Mouse (Mus musculus): Measurements from ENCODE around the gene Sdccag8.
"Not testable (repeated sequence)": the region's sequence is repeated elsewhere in the genome, so short reads cannot be mapped to it uniquely, and the experiment has no call there.

The Sdccag8 gene

DNA sequence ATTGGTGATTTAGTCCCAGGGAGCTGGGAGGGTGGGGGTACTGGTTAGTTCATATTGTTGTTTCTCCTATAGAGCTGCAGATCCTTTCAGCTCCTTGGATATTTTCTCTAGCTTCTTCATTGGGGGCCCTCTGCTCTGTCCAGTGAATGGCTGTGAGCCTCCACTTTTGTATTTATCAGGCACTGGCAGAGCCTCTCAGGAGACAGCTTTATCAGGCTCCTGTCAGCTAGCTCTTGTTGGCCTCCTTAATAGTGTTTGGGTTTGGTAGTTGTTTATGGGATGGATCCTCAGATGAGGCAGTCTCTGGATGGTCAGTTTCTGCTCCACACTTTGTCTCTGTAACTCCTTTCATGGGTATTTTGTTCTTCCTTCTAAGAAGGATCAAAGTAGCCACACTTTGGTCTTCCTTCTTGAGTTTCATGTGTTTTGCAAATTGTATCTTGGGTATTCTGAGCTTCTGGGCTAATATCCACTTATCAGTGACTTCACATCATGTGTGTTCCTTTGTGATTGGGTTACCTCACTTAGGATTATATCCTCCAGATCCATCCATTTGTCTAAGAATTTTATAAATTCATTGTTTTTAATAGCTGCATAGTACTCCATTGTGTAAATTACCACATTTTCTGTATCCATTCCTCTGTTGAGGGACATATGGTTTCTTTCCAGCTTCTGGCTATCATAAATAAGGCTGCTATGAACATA is 127.0 kb downstream of the Sdccag8 start:
- not testable (repeated sequence) for DNase-seq (ENCODE audit: low read depth, low spot score)

DNA sequence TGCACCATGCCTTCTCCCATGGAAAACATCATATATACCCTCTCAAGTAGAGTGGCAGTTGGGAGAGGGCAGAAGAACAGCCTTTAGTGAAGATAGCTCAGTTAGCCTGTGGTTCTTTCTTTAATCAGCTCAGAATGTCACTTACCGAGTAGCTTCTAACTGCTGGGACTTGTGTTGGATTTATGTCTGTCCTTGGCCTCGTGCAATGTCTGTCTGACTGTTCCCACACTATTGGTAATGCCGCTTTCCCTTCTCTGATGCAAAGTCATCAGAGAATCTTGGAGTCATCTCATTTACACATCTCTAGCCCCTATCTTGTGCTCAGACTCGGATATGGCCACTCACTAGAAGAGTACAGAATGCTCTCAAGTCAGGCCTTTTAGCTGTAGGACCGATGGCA is 128.7 kb downstream of the Sdccag8 start:
- DNase-seq (ENCODE audit: low read depth, low spot score), result peak; percentile 23

DNA sequence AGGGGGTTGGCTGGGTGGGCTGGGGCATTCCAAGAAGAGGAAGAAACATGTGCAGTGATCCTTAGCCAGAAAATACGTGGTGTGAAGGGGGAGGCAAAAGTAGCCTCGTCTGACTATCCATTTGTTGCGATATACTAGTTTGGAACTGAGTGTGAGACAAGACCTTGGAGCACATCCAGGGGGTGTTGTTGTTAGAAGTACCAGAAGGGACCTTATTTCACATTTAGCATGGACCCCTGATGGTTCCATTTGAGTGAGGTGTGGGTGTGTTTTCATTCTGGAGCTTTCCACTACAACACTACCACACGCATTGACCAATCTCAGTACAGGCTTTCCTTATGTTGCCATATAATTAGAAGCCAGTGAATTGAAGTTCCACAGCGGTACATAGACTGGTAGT is 129.5 kb downstream of the Sdccag8 start:
- DNase-seq (ENCODE audit: low read depth, low spot score), result no peak

DNA sequence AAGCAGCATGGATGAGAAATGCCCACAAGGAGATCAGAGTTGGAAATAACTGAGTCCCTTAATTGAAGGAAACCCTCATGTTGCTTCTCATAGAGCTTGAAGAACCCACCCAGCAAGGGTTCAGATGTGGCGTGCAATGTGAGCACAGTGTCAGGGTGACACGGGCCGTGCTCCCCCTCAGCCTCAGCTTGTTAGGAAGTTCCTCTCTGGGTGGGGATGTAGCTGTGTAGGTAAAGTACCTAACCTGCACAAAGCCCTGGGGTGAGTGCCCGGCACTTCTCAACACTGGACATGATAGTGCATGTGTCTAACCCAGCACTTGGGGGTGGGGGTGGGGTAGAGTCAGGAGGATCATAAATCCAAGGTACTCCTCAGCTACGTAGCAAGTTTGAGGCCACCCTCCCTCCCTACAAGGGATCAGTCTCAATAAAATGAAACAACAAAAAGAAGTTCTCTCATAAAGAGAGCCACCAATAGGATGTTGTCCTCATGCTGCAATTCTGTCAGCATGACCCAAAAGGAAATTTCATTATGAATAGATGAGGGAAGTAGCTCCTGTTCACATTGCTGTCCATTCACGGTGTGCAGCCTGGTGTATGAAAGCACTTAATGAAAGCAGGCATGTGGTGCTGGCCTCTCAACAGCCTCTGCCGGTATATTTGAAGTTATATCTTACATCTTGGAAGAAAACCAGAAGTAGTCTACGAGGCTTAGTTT is 130.2 kb downstream of the Sdccag8 start:
- DNase-seq (ENCODE audit: low read depth, low spot score), result peak; percentile 87

DNA sequence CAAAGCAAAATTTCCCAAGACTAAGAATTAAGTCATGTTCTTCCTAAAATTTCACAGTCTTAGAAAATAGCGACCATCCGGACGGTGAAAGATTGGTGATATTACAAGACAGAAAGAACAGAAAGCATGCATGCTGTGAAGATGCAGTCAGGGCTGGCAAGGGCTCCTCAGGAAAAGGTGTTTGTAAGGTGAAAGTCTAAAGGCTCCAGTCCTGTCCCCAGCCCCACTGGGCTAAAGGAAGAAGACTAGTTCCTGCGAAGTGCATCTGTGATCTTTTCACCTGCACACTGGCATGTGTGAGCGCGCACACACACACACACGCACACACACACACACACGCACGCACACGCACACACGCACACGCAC is 130.7 kb downstream of the Sdccag8 start:
- DNase-seq (ENCODE audit: low read depth, low spot score), result no peak

DNA sequence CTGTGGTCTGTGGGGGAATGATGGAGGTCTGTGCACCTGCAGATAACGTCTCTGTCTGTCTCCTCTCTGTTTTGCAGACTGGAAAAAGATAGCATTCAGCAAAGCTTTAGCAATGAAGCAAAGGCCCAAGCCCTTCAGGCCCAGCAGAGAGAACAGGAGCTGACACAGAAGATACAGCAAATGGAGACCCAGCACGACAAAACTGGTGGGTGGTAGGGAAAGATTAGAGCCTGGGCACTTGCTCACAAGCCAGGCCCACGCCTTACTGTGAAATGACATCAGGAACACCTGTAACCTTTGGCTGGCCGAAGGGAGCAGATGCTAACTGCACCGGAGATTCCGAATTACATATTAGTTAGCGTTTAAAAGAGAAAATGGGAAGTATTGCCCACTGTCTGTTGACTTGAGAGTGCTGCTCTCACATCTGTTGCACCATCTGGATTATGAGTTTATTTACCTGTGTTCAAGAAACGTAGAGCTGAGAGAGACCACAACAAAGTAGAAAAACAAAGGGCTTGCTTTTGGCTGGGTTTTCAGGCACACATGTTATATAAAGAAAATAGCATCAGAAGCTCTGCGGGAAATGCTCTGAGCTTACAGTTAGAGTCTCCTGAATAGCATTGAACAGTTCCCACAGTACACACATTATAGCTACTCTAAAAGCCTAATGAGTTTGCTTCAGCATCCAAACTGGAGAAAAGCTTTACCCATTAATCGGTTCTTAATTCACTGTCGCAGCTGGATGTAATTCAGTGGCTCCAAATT is 131.8 kb downstream of the Sdccag8 start:
- peak; percentile 90 for DNase-seq (ENCODE audit: low read depth, low spot score)

DNA sequence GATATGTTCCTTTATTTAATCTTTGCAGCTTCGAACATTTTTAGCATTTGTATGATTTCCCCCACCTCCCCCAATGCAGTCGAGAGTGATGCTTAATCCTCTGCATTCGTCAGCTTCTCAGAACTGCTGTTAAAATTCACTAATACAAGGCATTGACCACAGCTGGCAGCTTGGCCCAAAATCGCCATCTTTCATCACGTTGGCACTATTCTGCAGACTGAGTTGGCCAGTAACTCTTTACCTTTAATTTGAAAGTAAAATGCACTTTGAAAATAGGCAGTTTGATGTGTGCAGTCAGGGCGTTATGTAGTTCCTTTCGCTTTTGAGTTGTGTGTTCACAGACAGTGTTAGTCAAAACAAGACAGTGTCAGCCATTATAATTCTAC is 132.3 kb downstream of the Sdccag8 start:
- DNase-seq (ENCODE audit: low read depth, low spot score), result no peak

DNA sequence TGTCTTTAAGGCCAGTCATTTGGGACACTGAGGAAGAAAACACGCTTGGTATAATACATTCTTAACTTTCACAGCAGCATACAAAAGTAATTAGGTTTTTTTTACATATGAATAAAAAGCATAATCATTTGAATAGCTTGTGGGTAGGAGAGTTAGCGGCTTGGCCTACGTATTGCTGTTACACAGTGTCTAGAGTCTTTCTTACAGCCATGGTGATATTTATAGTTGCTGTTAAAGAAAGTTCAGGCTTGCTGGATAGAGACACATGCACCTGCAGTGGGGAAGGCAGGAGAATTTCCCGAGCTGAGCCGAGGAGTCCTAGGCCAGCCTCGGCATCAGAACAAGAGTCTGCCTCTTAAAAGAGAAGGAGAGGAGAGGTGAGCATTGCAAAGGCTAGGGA is 134.4 kb downstream of the Sdccag8 start:
- no peak for DNase-seq (ENCODE audit: low read depth, low spot score)

DNA sequence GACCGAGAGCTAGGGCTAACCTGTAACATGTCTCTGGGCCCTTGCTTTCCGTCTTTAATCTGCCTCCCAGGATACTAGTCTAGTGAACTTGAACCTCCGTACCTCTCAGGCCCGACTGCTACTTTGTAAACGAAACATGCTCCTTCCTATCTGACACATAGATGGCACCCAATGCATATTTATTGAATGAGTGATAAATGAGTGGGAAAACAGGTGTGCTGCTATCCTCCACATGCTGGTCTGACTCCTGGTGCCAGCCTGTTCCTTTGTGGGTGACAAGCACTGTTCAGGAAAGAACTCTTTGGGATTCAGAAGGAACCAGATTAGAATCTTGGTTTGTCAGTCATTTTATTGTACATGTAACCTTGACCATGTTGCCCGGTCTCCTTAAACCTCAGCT is 134.9 kb downstream of the Sdccag8 start:
- DNase-seq (ENCODE audit: low read depth, low spot score), result no peak

DNA sequence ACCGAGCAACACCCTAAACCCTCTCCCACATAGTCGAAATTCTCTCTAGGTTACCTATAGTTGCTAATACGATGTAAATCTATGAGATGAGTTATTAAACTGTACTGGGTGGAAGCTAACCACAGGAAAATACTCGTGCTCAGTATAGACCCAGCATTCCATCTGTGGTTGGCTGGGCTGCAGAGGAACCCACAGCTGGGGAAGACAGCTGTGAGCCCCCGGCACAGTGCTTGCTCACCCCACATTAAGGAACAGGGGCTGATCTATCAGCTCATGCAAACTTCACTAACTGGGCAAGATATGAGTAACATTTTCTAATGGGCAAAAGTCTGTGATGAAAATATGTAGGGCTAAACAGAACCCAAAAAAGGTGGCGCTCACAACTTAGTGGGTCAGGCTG is 135.6 kb downstream of the Sdccag8 start:
- DNase-seq (ENCODE audit: low read depth, low spot score), result no peak

DNA sequence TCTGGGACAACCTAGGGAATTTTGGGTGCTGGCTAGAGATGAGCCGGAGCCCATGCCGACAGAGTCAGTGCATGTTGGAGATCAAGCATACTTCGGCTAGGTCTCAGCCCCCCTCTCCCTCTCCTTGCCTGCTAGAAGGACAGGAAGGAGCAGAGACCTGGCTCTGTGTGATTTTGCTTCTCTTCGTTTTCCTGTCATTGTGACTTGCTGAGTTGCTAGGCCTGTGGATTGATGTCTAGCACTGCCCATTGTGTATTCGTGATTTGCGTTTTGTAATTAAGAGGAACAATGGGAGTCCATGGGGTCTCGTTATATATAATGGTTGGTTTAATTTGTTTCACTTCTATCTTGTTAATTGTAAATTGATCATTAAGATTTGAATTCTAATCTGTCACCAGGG is 137.4 kb downstream of the Sdccag8 start:
- no peak for DNase-seq (ENCODE audit: low read depth, low spot score)

DNA sequence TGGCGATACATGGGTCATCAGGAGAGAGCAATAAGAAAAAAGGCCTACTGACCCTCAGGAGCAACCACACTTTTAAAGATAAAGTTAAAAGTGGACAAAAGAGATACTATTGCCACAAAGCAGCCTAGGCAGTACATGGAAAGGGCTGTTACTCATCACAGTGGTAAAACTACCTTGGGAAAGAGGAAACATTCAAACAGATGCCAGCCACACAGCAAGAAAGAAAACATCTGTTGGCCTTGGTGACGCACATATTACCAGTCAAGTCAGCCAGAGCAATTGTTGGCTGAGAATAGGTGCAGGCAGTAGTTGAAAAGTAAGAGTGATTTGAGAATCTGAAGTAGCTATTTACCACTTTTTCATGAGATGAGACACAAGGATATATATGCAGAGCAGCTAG is 143.9 kb downstream of the Sdccag8 start:
- DNase-seq (ENCODE audit: low read depth, low spot score), result no peak

DNA sequence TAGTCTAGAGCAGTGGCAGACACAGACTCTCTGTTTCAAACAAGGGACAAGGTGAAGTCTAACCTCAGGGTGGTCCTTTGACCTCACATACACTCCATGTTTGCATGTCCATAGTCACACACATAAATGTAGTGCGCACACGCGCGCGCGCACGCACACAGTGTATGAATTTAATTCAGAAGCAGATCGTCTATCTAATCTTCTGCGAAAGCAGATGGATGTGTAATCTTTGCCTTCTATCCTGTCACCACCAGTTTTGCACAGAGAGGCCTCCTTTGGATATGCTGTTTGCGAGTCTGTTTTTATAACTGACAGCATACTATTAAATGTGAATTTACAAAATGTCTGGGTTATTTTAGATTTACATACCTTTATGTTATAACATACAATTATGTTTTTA is 147.3 kb downstream of the Sdccag8 start:
- DNase-seq (ENCODE audit: low read depth, low spot score), result no peak

DNA sequence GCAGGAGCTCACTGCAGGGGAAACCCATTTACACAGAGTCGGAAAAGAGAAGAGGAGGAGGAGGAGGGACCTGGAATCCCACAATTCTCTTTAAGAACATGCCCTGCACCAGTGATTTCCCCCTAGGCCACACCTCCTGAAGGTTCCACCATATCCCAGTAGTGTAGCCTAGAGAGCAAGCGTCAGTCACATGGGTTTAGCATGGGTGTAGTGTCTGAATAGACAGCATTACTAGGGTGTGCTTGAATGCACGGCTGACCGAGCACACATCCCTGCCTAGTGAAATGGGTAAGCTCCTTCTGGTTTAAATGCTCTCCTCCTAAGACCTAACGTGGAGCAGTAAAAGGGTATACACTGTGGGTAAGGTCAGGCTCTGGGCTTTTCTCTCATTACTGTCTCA is 148.4 kb downstream of the Sdccag8 start:
- DNase-seq (ENCODE audit: low read depth, low spot score), result no peak

DNA sequence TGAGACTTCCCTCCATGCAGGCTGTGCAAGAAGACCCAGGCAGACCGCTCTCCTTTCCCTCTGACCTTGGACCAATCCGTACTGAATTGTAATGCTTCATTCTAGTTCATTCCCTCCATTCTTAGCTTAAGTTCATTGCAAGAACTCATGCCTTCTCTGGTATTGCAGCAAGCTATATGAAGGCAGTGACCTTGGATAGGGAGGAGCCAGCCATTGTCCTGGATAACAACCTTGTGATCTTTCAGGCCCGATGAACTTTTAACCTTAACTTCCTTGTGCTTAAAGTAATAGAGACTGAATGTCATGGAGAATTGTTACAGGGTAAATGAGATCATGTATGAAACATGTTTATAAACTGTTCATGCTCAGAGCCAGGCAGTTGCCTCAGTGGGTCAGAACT is 152.8 kb downstream of the Sdccag8 start:
- DNase-seq (ENCODE audit: low read depth, low spot score), result no peak

DNA sequence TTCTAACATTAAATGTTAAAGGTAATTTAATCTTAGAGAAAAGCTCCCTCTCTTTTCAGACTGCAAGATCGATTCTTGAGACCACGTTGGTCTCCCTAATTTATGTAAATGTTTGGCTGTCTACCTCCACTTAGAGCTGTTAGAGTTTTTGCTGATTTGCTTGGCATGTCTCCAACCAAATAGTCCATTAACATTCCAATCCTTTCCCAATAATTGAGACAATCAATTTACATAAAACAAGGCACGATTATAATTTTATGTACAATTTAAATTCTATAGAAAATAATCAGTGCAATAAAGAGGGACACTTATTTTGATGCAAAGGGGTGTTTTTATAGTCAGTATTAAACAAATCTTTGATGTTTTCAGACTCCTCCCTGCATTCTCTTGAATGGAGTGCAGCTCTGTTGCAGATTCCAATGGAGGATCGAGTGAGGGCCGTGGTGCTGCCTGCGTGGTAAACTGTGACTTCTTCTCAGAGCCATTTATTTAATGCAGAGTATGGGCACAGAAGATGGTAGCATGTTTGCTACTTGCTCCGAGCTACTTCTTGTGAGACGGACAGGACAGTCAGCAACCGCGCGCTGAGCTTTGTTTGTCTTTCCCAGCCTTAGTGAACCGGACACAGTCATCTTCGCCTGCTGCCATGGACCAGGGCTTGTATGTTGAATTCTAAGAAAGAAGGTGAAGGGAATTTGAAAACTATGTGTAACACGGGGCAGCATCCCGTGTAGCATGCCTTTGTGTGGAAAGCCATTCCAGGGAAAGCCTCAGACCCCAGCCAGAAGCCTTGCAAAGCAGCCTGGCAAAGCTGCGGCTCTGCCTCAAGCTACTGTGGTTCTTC is 156.4 kb downstream of the Sdccag8 start:
- no peak for DNase-seq (ENCODE audit: low read depth, low spot score)

DNA sequence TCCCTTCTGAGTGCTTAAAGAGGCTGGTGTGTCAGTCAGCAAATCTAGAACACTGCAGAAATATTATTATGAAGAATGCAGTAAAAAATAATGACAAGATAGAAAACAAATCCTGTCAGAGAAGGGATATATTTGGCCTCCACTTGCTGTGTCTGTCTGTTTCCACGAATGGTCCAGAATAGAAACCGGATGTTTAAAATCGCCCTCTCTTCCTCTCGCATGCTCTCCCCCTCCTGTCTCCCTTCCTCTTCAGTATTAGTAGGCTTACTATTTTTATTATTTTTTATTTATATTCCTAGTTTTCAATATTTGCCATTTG is 157.0 kb downstream of the Sdccag8 start:
- no peak for DNase-seq (ENCODE audit: low read depth, low spot score)

DNA sequence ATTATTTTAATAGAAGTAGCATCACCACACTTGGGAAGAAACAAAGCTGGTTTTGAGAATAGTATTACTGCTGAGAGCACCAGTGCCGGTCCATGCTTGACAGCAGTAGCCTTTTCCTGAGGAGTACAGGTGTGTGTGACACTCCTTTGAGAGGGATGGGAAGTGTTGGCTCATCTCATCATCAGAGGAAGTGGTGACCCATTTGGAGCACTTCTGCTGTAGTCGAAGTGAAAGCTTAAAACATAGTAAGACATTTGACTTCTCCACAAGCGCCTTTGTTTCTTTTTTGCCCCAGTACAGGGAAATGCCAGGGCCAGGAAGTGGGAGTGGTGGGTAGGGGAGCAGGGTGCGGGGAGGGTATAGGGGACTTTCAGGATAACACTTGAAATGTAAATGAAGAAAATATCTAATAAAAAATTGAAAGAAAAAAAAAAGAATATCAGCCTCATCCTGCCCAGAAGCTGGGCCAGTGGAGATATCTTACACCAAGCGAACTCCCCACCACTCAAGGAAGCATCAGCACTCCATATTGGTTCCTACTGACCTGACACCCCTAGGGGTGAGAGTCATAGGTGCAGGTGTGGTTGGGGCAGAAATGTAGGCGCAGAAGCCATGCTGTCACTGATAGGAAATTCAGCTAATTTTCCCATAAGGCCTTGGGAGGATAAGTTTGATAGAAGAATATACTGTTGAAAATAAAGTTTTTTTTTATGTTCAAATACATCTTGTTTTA is 159.1 kb downstream of the Sdccag8 start:
- no peak for DNase-seq (ENCODE audit: low read depth, low spot score)

DNA sequence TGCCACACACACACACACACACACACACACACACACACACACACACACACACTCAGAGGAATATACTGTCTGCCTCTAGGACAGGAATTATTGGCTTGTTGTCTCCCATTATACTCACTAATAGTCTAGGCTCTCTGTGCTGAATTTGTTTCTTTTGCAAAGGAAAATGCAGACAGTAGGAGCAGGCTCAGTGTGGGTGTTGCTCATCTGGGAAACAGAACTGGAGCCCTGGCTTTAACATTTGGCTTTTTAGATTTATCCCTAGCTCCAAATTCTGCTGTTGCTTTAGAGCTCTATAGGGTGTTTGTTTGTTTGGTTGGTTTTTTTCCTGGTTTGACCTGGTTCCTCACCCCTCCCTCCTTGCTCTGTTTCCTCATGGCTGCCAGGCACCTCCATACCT is 164.8 kb downstream of the Sdccag8 start:
- DNase-seq (ENCODE audit: low read depth, low spot score), result no peak

DNA sequence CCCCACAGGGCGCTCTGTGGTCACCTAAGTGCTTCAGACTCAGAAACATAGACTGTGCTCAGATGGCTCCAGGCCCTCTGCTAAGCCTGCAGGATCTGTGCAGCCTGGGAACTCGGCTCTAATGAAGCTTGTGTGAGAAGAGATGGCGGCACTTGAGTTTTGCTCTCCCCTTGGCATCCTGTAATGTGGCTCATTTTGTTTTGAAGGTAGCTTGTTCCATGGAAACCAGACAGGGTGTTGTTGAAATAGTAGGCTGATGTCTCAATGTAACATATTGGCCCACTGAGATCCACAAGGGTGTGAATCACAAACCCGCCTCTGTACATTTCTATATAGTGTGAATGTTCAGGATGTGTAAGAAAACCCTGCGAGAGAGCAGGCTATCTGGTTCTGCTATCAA is 165.7 kb downstream of the Sdccag8 start:
- no peak for DNase-seq (ENCODE audit: low read depth, low spot score)

DNA sequence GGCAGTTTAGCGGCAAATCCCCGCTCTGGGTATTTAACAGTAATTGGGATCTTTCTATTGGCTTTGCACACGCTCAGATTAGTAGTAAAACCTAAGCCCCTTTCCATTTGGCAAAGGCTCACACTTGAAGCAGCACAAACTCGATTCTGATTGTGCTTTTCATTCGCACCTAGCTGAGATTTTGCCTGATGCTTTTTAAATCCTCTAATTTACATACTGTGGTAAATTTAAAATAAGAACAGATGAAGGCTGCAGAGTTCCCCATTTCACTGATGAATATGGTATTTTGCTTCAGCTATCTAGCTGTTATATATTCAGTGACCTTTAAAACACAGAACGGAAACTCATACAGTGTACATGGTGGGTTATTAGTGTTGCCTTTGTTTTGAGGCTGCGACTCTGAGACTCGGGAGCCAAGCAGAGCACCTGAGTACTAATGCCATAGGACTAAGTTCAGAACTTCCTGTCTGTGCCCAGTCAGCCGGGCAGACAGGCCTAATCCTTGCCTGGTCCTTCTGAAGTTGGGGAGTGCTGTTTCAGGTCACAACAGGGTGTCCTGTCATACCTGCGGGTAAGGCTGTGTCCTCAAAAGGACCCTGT is 166.4 kb downstream of the Sdccag8 start:
- peak; percentile 70 for DNase-seq (ENCODE audit: low read depth, low spot score)

Data from A20 (cell line).